Mouse (Mus musculus): ENCODE data around the gene Olfr510. TPM values are rescaled to one million over a fixed set of nuclear protein-coding genes. Genes with fewer than 3 reads are reported as not detected.
"Not testable (repeated sequence)": the region's sequence is repeated elsewhere in the genome, so short reads cannot be mapped to it uniquely, and the experiment has no call there.

The Olfr510 gene
- not detected in 2 replicates for polyA plus RNA-seq (2015; fragmentation: Nextera tagmentation; extraction: Ambion mirVana)

GRCm38 (mm10) chr7:108666118-108666517 is at the start of gene Olfr510:
Olfr510 (plus strand) TSS chr7:108666418.
- Histone ChIP-seq H3K9ac (replicated peaks; ENCODE audit: low read depth) (no peak within 1 kb of the TSS), H3K27ac (ENCODE audit: low read length) (no peak within 1 kb of the TSS), H3K27me3 (replicated peaks; ENCODE audit: insufficient read depth, low read length) (no peaks in the 10 kb centered on the region), H3K4me1 (ENCODE audit: insufficient read depth, low read depth, low read length) (no peaks in the 10 kb centered on the region), H3K4me2 (replicated peaks; ENCODE audit: low read depth, low read length) (no peak within 1 kb of the TSS), H3K9me3 (ENCODE audit: low read length) (no peaks in the 10 kb centered on the region), H3K36me3 (ENCODE audit: insufficient read depth, low read length) (no peaks in the 10 kb centered on the region), H3K4me3 (ENCODE audit: low read depth, low read length) (no peak within 1 kb of the TSS)
- no peak for DNase-seq (ENCODE audit: low spot score)
- TF ChIP-seq CTCF (IDR thresholded peaks at IDR 0.05): no peak
- TF ChIP-seq EP300 (IDR thresholded peaks at IDR 0.05): no peak
- 88% methylated on average over 1 of the region's 1 CpGs for WGBS
- no peak for ATAC-seq

GRCm38 (mm10) chr7:108616781-108617180 is 49.4 kb upstream of the Olfr510 start:
- not testable (repeated sequence) for ATAC-seq; H3K9ac ChIP-seq (replicated peaks; ENCODE audit: low read depth); H3K27me3 ChIP-seq (replicated peaks; ENCODE audit: insufficient read depth, low read length); H3K9me3 ChIP-seq (ENCODE audit: low read length); H3K4me1 ChIP-seq (ENCODE audit: insufficient read depth, low read depth, low read length); H3K27ac ChIP-seq (ENCODE audit: low read length); DNase-seq (ENCODE audit: low spot score); H3K4me3 ChIP-seq (ENCODE audit: low read depth, low read length); H3K36me3 ChIP-seq (ENCODE audit: insufficient read depth, low read length); H3K4me2 ChIP-seq (replicated peaks; ENCODE audit: low read depth, low read length)
- 51% methylated on average over 3 of the region's 3 CpGs for WGBS

- Histone ChIP-seq H3K4me3 (ENCODE audit: low read depth, low read length) (no peak within 1 kb of the TSS), H3K36me3 (ENCODE audit: insufficient read depth, low read length) (no peaks in the 10 kb centered on the region), H3K9ac (replicated peaks; ENCODE audit: low read depth) (no peak within 1 kb of the TSS), H3K4me1 (ENCODE audit: insufficient read depth, low read depth, low read length) (no peaks in the 10 kb centered on the region), H3K27me3 (replicated peaks; ENCODE audit: insufficient read depth, low read length) (no peaks in the 10 kb centered on the region), H3K9me3 (ENCODE audit: low read length) (no peaks in the 10 kb centered on the region), H3K4me2 (replicated peaks; ENCODE audit: low read depth, low read length) (no peak within 1 kb of the TSS), H3K27ac (ENCODE audit: low read length) (no peak within 1 kb of the TSS)
- DNase-seq (ENCODE audit: low spot score) (no peak), ATAC-seq (no peak)
- TF ChIP-seq EP300 (IDR thresholded peaks at IDR 0.05) (no peak), CTCF (IDR thresholded peaks at IDR 0.05) (no peak)
- 63% methylated on average over 2 of the region's 2 CpGs for WGBS
These were observed 44.7 kb upstream of the Olfr510 start, which contains the start of gene Olfr507 for GRCm38 (mm10) chr7:108621514-108621913. Olfr507 (plus strand) TSS chr7:108621814.

- no peaks in the 10 kb centered on the region for H3K27me3 ChIP-seq (replicated peaks; ENCODE audit: insufficient read depth, low read length)
- H3K4me3 ChIP-seq (ENCODE audit: low read depth, low read length): no peak within 1 kb of the TSS
- H3K4me1 ChIP-seq (ENCODE audit: insufficient read depth, low read depth, low read length): no peaks in the 10 kb centered on the region
- no peak for TF ChIP-seq EP300 (IDR thresholded peaks at IDR 0.05)
- no peak for TF ChIP-seq CTCF (IDR thresholded peaks at IDR 0.05)
- ATAC-seq (no peak), DNase-seq (ENCODE audit: low spot score) (no peak)
- no peak within 1 kb of the TSS for H3K9ac ChIP-seq (replicated peaks; ENCODE audit: low read depth)
- WGBS: 75% methylated on average over 3 of the region's 3 CpGs
- H3K9me3 ChIP-seq (ENCODE audit: low read length): no peaks in the 10 kb centered on the region
- H3K36me3 ChIP-seq (ENCODE audit: insufficient read depth, low read length): no peaks in the 10 kb centered on the region
- H3K4me2 ChIP-seq (replicated peaks; ENCODE audit: low read depth, low read length): no peak within 1 kb of the TSS
- H3K27ac ChIP-seq (ENCODE audit: low read length): no peak within 1 kb of the TSS
These were observed 36.5 kb upstream of the Olfr510 start, which contains the start of gene Olfr508 for GRCm38 (mm10) chr7:108629694-108630093. Olfr508 (plus strand) TSS chr7:108629994.

- Histone ChIP-seq H3K27ac (ENCODE audit: low read length) (no peak within 1 kb of the TSS), H3K4me1 (ENCODE audit: insufficient read depth, low read depth, low read length) (no peaks in the 10 kb centered on the region), H3K36me3 (ENCODE audit: insufficient read depth, low read length) (no peaks in the 10 kb centered on the region), H3K4me2 (replicated peaks; ENCODE audit: low read depth, low read length) (no peak within 1 kb of the TSS), H3K4me3 (ENCODE audit: low read depth, low read length) (no peak within 1 kb of the TSS), H3K9me3 (ENCODE audit: low read length) (no peaks in the 10 kb centered on the region), H3K9ac (replicated peaks; ENCODE audit: low read depth) (no peak within 1 kb of the TSS), H3K27me3 (replicated peaks; ENCODE audit: insufficient read depth, low read length) (no peaks in the 10 kb centered on the region)
- TF ChIP-seq EP300 (IDR thresholded peaks at IDR 0.05): no peak
- no peak for TF ChIP-seq CTCF (IDR thresholded peaks at IDR 0.05)
- ATAC-seq (no peak), DNase-seq (ENCODE audit: low spot score) (no peak)
These were observed 14.4 kb upstream of the Olfr510 start, which contains the start of gene Olfr509 for GRCm38 (mm10) chr7:108651806-108652205. Olfr509 (minus strand) TSS chr7:108651906.

GRCm38 (mm10) chr7:108662419-108662818 is 3.8 kb upstream of the Olfr510 start:
- no peak for ATAC-seq
- Histone ChIP-seq H3K4me3 (ENCODE audit: low read depth, low read length) (no peak overlapping the region), H3K9ac (replicated peaks; ENCODE audit: low read depth) (no peak overlapping the region), H3K27me3 (replicated peaks; ENCODE audit: insufficient read depth, low read length) (no peaks in the 10 kb centered on the region), H3K4me2 (replicated peaks; ENCODE audit: low read depth, low read length) (no peak overlapping the region), H3K9me3 (ENCODE audit: low read length) (no peaks in the 10 kb centered on the region), H3K4me1 (ENCODE audit: insufficient read depth, low read depth, low read length) (no peaks in the 10 kb centered on the region), H3K36me3 (ENCODE audit: insufficient read depth, low read length) (no peaks in the 10 kb centered on the region), H3K27ac (ENCODE audit: low read length) (no peak overlapping the region)
- DNase-seq (ENCODE audit: low spot score): no peak
- WGBS: 89% methylated on average over 3 of the region's 3 CpGs
- no peak for TF ChIP-seq CTCF (IDR thresholded peaks at IDR 0.05)
- no peak for TF ChIP-seq EP300 (IDR thresholded peaks at IDR 0.05)

- Histone ChIP-seq H3K9ac (replicated peaks; ENCODE audit: low read depth) (no peak overlapping the region), H3K9me3 (ENCODE audit: low read length) (no peaks in the 10 kb centered on the region), H3K4me2 (replicated peaks; ENCODE audit: low read depth, low read length) (no peak overlapping the region), H3K27me3 (replicated peaks; ENCODE audit: insufficient read depth, low read length) (no peaks in the 10 kb centered on the region), H3K36me3 (ENCODE audit: insufficient read depth, low read length) (no peaks in the 10 kb centered on the region), H3K4me3 (ENCODE audit: low read depth, low read length) (no peak overlapping the region), H3K4me1 (ENCODE audit: insufficient read depth, low read depth, low read length) (no peaks in the 10 kb centered on the region), H3K27ac (ENCODE audit: low read length) (no peak overlapping the region)
- DNase-seq (ENCODE audit: low spot score) (no peak), ATAC-seq (no peak)
- 48% methylated on average over 1 of the region's 1 CpGs for WGBS
- TF ChIP-seq EP300 (IDR thresholded peaks at IDR 0.05) (no peak), CTCF (IDR thresholded peaks at IDR 0.05) (no peak)
These were observed 4.8 kb downstream of the Olfr510 start for GRCm38 (mm10) chr7:108671058-108671457.

All from lung, postnatal 0 days (tissue).